Mouse (Mus musculus): ENCODE measurements around the gene Arhgap10. TPM values are rescaled to one million over a fixed set of nuclear protein-coding genes. Genes with fewer than 3 reads are reported as not detected.

Gene Arhgap10
- total and polyA plus RNA-seq, 3 experiments = 2.7 to 5.9 (median 4.8) TPM

DNA sequence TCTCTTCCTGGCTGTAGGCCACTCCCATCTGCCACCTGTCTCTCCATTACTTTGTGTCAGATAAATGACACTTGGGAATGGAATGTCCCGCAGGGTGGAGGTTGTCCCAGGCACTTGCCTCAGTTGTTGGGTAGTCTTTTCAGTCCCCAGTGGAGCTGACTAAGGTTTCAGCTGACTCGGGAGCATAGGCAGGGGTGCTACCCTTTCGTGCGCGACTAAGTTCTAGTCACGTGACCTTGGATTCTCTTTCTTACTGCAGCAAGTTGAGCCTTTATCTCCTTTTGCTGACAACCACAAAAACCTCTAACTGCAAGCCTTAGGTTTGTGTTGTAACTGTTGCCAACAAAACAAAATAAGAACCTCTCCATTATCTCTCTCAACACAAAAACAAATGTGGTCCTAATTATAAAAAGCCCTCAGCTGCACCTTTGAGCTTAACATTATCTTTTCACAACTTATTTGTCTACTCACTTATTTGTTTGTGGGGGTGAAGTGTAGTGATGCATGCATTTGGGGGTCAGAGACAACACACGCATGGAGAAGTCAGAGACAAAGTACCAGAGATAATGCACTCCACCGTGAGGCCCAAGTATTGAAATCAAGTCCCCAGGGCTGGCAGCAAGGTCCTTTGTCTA is 16.7 kb upstream of the Arhgap10 start:
- no peaks in the 10 kb centered on the region for H3K9me3 ChIP-seq (replicated peaks; ENCODE audit: low read length)
- no peak overlapping the region for H3K9ac ChIP-seq (ENCODE audit: insufficient read depth, low read depth)
- no peak overlapping the region for H3K27ac ChIP-seq (ENCODE audit: insufficient read depth, low read depth)
- no peak overlapping the region for H3K4me3 ChIP-seq (replicated peaks in 1 of 3; ENCODE audit: low read depth in 2 of 3, low read length in 2 of 3, poor library complexity in 1 of 3)
- in situ Hi-C loops (cut with MboI; ENCODE audit: low pct_ligation_motif_present, low pct_unique_long_range_greater_than_20kb, low sequenced_read_pairs) = no loop called here
- no peaks in the 10 kb centered on the region for H3K79me2 ChIP-seq (replicated peaks; ENCODE audit: control insufficient read depth, extremely low read depth, insufficient read depth, poor library complexity, severe bottlenecking)
- DNase-seq (ENCODE audit: extremely low read depth) = no peak
- H3K36me3 ChIP-seq (replicated peaks in 1 of 2; ENCODE audit: control insufficient read depth in 1 of 2, insufficient read depth in 1 of 2, low read length in 1 of 2) = no peaks in the 10 kb centered on the region
- peaks cover 3 to 11% of the 10 kb centered on the region in 2 experiments; a peak in 2 of 4 replicates for H3K4me1 ChIP-seq (ENCODE audit: control insufficient read depth in 1 of 2, insufficient read depth in 2 of 2)
- peak; percentile 46; the same call in 1 of the 2 replicates for TF ChIP-seq USF1 (IDR thresholded peaks at IDR 0.05; ENCODE audit: low read depth, low read length)
- peak; percentile 36 for TF ChIP-seq USF2 (conservative IDR thresholded peaks at IDR 0.05; ENCODE audit: low read depth, low read length)
- peak; percentile 34; the same call in 1 of the 2 replicates for TF ChIP-seq BHLHE40 (IDR thresholded peaks at IDR 0.05; ENCODE audit: low read depth, low read length)
- TF ChIP-seq EP300 (IDR thresholded peaks at IDR 0.05; ENCODE audit: low read length) = no peak
- no peak for TF ChIP-seq JUND (conservative IDR thresholded peaks at IDR 0.05; ENCODE audit: low read depth, low read length)
- dilution Hi-C loops (cut with MboI; ENCODE audit: extremely low pct_ligation_motif_present, extremely low pct_unique_long_range_greater_than_20kb, low sequenced_read_pairs) = no loop called here
- no peaks in the 10 kb centered on the region for H3K27me3 ChIP-seq (replicated peaks)
- H3K4me2 ChIP-seq (ENCODE audit: insufficient read depth, low read depth, poor library complexity, severe bottlenecking) = no peak overlapping the region

DNA sequence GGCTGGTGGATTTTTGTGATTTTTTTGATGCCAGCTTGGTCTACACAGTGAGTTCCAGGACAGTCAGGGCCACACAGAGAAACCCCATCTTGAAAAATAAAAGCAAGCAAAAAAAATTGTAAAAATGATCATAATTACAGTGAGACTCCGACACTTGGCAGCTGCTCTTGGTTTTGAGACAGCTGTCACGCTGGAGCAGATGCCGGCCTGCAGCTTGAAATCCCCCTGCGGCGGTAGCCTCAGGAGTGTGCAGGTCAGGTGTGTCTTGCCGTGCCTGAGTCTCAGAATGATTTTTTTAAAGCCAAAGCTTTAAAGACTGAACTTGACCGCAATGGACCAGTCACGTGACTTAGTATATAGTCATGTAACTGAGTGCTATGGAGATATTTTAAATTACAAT is 8.4 kb upstream of the Arhgap10 start:
- H3K4me2 ChIP-seq (ENCODE audit: insufficient read depth, low read depth, poor library complexity, severe bottlenecking) = no peak overlapping the region
- H3K9ac ChIP-seq (ENCODE audit: insufficient read depth, low read depth) = no peak overlapping the region
- no peaks in the 10 kb centered on the region for H3K27me3 ChIP-seq (replicated peaks)
- peaks cover 0 to 24% of the 10 kb centered on the region in 2 experiments for H3K36me3 ChIP-seq (replicated peaks in 1 of 2; ENCODE audit: control insufficient read depth in 1 of 2, insufficient read depth in 1 of 2, low read length in 1 of 2)
- no peak for DNase-seq (ENCODE audit: extremely low read depth)
- H3K9me3 ChIP-seq (replicated peaks; ENCODE audit: low read length) = no peaks in the 10 kb centered on the region
- H3K27ac ChIP-seq (ENCODE audit: insufficient read depth, low read depth) = no peak overlapping the region
- H3K79me2 ChIP-seq (replicated peaks; ENCODE audit: control insufficient read depth, extremely low read depth, insufficient read depth, poor library complexity, severe bottlenecking) = no peaks in the 10 kb centered on the region
- no peak for TF ChIP-seq ETS1 (conservative IDR thresholded peaks at IDR 0.05; ENCODE audit: low read depth, low read length)
- TF ChIP-seq MYC (IDR thresholded peaks at IDR 0.05; ENCODE audit: low read depth, low read length) = no peak
- no peak for TF ChIP-seq SMC3 (IDR thresholded peaks at IDR 0.05; ENCODE audit: low read depth, low read length)
- TF ChIP-seq SIN3A (IDR thresholded peaks at IDR 0.05; ENCODE audit: low read length) = no peak
- TF ChIP-seq GABPA (IDR thresholded peaks at IDR 0.05; ENCODE audit: insufficient replicate concordance, low read depth, low read length) = no peak
- no peak for TF ChIP-seq MEF2A (IDR thresholded peaks at IDR 0.05; ENCODE audit: borderline replicate concordance, low read depth, low read length)
- TF ChIP-seq CTCF (conservative IDR thresholded peaks at IDR 0.05 in 1 of 2, IDR thresholded peaks at IDR 0.05 in 1 of 2; ENCODE audit: low read depth in 2 of 2, low read length in 2 of 2) = no peak
- TF ChIP-seq USF1 (IDR thresholded peaks at IDR 0.05; ENCODE audit: low read depth, low read length) = no peak
- no peak for TF ChIP-seq POLR2A (IDR thresholded peaks at IDR 0.05; ENCODE audit: low read depth, low read length)
- no peak for TF ChIP-seq PAX5 (IDR thresholded peaks at IDR 0.05; ENCODE audit: low read length)
- TF ChIP-seq POLR2AphosphoS2 (IDR thresholded peaks at IDR 0.05; ENCODE audit: low read depth, low read length) = no peak
- TF ChIP-seq MAX (IDR thresholded peaks at IDR 0.05; ENCODE audit: low read length) = no peak
- TF ChIP-seq ZC3H11A (IDR thresholded peaks at IDR 0.05; ENCODE audit: low read depth, low read length) = no peak
- no peak for TF ChIP-seq RCOR1 (conservative IDR thresholded peaks at IDR 0.05; ENCODE audit: low read depth, low read length)
- no peak for TF ChIP-seq RAD21 (IDR thresholded peaks at IDR 0.05; ENCODE audit: low read depth, low read length)
- no peaks in the 10 kb centered on the region for H3K4me1 ChIP-seq (ENCODE audit: control insufficient read depth in 1 of 2, insufficient read depth in 2 of 2)
- dilution Hi-C loops (cut with MboI; ENCODE audit: extremely low pct_ligation_motif_present, extremely low pct_unique_long_range_greater_than_20kb, low sequenced_read_pairs) = no loop called here
- H3K4me3 ChIP-seq (replicated peaks in 1 of 3; ENCODE audit: low read depth in 2 of 3, low read length in 2 of 3, poor library complexity in 1 of 3) = no peak overlapping the region
- in situ Hi-C loops (cut with MboI; ENCODE audit: low pct_ligation_motif_present, low pct_unique_long_range_greater_than_20kb, low sequenced_read_pairs) = loop anchor here (10.0 kb wide), 1 partner anchor 101 kb away; no protein-coding TSS in a partner anchor

Measured in CH12.LX (cell line).